Mouse (Mus musculus): Measurements from ENCODE around the gene Sipa1l1. TPM values are rescaled to one million over a fixed set of nuclear protein-coding genes. Genes with fewer than 3 reads are reported as not detected.

Gene Sipa1l1
- polyA plus RNA-seq, 1 experiment = 17.2 TPM

DNA sequence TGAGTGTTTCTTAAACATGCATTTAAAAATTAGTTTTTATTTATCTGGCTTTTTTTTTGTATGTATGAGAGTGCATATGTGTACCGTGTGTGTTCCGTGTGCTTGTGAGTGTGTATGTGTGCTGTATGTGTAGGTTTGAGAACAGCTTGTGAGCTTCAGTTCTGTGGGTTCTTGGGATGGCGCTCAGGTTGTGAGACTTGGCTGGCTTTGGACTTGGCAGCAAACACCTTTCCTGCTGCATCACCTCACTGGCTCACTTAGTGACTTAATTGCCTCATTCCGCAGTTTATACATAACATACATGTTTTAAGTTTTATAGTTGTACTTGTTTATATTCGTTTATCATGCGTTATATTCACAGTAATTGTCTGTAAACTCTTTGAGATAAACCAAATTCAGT, 35.0 kb downstream of the Sipa1l1 start:
- TF ChIP-seq CTCF (IDR thresholded peaks at IDR 0.05; ENCODE audit: low read depth, low read length) (no peak), POLR2A (IDR thresholded peaks at IDR 0.05; ENCODE audit: borderline replicate concordance, low read depth, low read length) (no peak)
- H3K4me1 ChIP-seq (ENCODE audit: control insufficient read depth, insufficient read depth, low read length) = peaks cover 9% of the 10 kb centered on the region
- H3K4me3 ChIP-seq (ENCODE audit: insufficient read depth, low read length) = no peak overlapping the region
- no peak overlapping the region for H3K27ac ChIP-seq (ENCODE audit: insufficient read depth, low read depth, low read length)

DNA sequence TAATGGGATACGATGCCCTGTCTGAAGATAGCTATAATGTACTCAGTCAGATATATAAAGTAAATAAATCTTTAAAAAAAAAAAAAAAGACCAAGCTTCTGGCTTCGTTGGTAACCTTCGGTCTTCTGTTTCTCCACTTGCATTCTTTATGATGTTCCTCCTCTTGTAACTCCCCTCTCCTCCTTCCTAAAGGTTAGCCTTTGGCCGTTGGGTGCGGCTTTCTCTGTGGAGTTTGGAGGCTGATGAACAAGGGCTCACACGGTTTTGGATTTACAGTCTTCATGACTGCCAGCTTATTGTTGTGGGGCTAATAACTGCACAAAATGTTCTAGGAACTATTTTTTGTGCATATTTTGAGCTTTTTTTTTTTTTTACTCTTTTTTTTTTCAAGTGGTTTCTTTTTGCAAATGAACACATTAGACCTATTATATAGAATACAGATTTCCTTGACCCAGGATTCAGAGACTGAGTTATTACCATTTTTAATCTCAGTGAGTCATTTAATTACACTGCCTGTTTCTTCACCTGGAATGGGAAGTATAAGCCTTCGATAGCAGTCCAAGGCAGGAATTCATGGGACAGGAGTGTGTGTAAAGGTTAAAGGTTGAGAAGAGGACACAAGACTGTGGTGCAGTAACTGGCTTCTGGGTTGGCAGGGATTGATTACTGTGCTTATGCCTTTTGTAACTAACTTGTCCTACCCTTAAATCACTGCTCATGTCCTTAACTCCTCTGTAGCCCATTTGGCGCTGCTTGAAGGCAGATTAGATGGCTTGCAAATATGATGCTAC, 37.9 kb downstream of the Sipa1l1 start:
- TF ChIP-seq CTCF (IDR thresholded peaks at IDR 0.05; ENCODE audit: low read depth, low read length) = no peak
- Histone ChIP-seq H3K4me3 (ENCODE audit: insufficient read depth, low read length) (no peak overlapping the region), H3K4me1 (ENCODE audit: control insufficient read depth, insufficient read depth, low read length) (peaks cover 9% of the 10 kb centered on the region), H3K27ac (ENCODE audit: insufficient read depth, low read depth, low read length) (no peak overlapping the region)

DNA sequence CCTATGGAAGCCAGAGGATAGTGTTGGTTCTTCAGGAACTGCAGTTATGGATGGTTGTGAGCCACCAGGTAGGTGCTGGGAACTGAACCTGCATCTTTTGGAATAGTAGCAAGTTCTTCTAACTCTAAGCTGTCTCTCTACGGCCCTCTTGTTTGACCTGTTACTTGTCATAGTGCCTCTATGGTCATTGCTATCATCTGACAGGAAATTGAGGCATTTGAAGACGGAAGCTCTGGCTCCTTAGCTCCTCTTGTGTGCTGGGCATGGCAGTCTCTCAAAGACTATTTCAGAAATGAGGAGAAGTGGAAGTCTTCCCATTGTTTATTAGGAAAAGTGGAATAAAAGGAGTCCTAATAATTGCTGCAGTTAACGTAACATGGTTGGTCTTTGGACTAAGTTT, 38.9 kb downstream of the Sipa1l1 start:
- Histone ChIP-seq H3K4me1 (ENCODE audit: control insufficient read depth, insufficient read depth, low read length) (peaks cover 9% of the 10 kb centered on the region), H3K4me3 (ENCODE audit: insufficient read depth, low read length) (no peak overlapping the region), H3K27ac (ENCODE audit: insufficient read depth, low read depth, low read length) (no peak overlapping the region)
- no peak for TF ChIP-seq POLR2A (IDR thresholded peaks at IDR 0.05; ENCODE audit: borderline replicate concordance, low read depth, low read length)
- no peak for TF ChIP-seq CTCF (IDR thresholded peaks at IDR 0.05; ENCODE audit: low read depth, low read length)

DNA sequence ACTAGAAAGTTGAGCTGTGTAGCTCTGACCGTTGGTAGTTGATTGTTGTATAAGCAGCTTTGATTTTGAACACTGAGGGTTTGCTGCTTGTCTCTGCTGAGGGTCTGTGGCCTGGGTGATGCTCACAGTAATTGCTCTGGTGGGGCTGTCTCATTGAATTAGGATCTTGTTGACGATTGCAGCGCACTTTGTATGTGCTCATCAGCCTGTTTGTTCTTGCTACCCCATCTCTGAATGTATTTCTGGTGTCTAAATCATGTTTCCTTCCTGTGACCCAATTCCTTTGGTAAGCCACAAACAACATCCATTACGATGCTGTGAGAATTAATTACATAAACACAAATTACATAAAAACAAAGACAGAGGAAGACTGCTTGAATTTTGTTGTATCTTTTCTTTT, 39.5 kb downstream of the Sipa1l1 start:
- TF ChIP-seq CTCF (IDR thresholded peaks at IDR 0.05; ENCODE audit: low read depth, low read length) (no peak), POLR2A (IDR thresholded peaks at IDR 0.05; ENCODE audit: borderline replicate concordance, low read depth, low read length) (no peak)
- peaks cover 9% of the 10 kb centered on the region for H3K4me1 ChIP-seq (ENCODE audit: control insufficient read depth, insufficient read depth, low read length)
- no peak overlapping the region for H3K27ac ChIP-seq (ENCODE audit: insufficient read depth, low read depth, low read length)
- no peak overlapping the region for H3K4me3 ChIP-seq (ENCODE audit: insufficient read depth, low read length)

DNA sequence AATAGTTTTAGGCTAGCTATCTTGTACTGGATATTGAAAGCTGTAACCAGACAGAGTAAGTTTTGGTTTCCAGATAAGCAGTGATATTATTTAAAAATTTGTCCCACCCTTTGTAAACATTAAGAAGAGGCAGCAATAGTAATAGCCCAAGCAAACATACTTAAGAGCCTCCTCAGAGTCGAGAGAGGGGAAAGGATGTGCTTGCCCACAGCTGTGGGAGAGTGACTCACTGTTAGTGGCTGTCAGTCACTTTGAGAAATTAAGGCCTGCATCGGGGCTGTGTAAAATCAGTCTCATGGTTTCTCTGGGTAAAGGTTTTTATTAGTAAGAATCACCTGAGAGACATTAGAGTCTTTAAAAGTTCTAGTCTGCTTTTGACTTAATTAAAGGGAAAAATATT, 40.6 kb downstream of the Sipa1l1 start:
- no peak for TF ChIP-seq CTCF (IDR thresholded peaks at IDR 0.05; ENCODE audit: low read depth, low read length)
- no peak for TF ChIP-seq POLR2A (IDR thresholded peaks at IDR 0.05; ENCODE audit: borderline replicate concordance, low read depth, low read length)
- Histone ChIP-seq H3K4me1 (ENCODE audit: control insufficient read depth, insufficient read depth, low read length) (peaks cover 9% of the 10 kb centered on the region), H3K4me3 (ENCODE audit: insufficient read depth, low read length) (no peak overlapping the region), H3K27ac (ENCODE audit: insufficient read depth, low read depth, low read length) (no peak overlapping the region)

DNA sequence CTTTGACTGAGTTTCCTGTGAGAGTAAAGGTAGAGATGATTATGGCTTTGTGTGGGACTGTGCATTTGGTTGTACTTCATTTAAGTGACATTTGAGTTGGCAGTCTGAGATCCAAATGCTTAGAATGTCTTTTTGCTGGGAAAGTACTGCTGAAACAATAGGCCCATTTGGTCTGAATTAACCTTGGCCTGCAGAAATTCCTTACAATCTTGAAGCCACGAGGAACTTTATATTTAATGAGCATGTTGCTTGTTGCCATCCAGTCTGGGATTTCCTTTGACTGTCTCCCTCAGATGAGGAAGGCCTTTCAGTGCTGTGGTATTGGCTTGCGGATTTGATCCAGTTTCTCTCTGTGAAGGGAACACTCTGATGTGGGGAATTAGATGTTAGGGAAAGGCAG, 43.9 kb downstream of the Sipa1l1 start:
- H3K27ac ChIP-seq (ENCODE audit: insufficient read depth, low read depth, low read length) = no peak overlapping the region
- H3K4me1 ChIP-seq (ENCODE audit: control insufficient read depth, insufficient read depth, low read length) = peaks cover 4% of the 10 kb centered on the region
- TF ChIP-seq POLR2A (IDR thresholded peaks at IDR 0.05; ENCODE audit: borderline replicate concordance, low read depth, low read length) = no peak
- no peak for TF ChIP-seq CTCF (IDR thresholded peaks at IDR 0.05; ENCODE audit: low read depth, low read length)
- no peak overlapping the region for H3K4me3 ChIP-seq (ENCODE audit: insufficient read depth, low read length)

DNA sequence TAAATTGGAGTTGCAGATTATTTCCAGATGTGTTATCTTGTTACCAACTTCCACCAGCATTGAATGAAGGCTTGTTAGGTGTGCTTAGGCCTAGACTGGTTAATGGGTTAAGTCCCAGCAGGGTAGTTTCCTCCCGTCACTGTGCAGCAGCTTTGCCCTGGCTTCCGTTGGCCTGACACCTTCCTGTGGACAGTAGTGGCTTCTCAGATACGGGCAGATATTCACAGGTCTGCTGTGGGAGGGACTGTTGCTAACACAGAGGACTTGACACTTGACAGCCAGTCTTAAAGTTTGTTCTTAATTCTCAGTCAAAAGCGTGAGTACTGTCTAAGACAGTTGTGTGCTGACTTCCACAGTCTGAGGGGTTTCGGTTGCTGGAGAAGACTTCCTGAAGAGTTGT, 45.8 kb downstream of the Sipa1l1 start:
- Histone ChIP-seq H3K4me3 (ENCODE audit: insufficient read depth, low read length) (no peak overlapping the region), H3K27ac (ENCODE audit: insufficient read depth, low read depth, low read length) (no peak overlapping the region), H3K4me1 (ENCODE audit: control insufficient read depth, insufficient read depth, low read length) (no peaks in the 10 kb centered on the region)
- TF ChIP-seq CTCF (IDR thresholded peaks at IDR 0.05; ENCODE audit: low read depth, low read length) = no peak
- TF ChIP-seq POLR2A (IDR thresholded peaks at IDR 0.05; ENCODE audit: borderline replicate concordance, low read depth, low read length) = no peak

DNA sequence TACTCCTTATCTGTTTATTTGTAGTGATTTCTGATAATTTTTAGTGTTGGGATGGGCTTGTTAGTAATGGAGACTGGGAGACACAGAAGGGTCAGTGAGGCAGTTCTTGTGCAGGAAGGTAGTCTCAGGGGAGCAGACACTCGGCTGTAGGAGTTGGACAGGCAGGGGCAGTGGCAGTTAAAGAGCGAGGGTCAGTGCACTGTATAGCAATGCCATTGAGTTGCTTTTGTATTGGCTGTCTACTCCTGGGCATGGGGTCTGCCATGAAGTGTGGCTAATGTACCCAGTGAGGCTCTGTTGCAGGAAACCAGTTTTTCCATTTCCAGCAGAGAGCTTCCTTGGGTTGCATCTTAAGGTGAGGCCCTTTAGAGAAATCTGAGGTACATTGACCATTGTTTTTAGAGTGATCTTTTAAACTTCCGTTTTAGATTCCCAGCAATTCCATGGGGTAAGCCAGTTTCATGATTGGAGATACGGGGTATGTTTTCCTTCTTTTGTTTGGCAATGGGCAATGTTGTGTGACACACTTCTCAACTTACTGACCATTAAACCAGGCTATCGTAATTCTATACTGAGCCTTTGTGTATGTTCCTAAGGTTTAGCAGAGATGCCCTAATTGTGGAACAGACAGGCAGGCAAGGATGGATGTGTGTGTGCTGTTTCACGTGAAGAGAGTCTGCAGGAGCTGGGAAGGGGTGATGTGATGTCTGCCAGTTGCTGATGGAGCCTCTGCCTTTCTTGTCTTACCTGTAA, 47.9 kb downstream of the Sipa1l1 start:
- Histone ChIP-seq H3K4me3 (ENCODE audit: insufficient read depth, low read length) (no peak overlapping the region), H3K4me1 (ENCODE audit: control insufficient read depth, insufficient read depth, low read length) (0 out of 2 replicates have a peak, but pooled peaks cover 2% of the 10 kb centered on the region), H3K27ac (ENCODE audit: insufficient read depth, low read depth, low read length) (no peak overlapping the region)
- TF ChIP-seq POLR2A (IDR thresholded peaks at IDR 0.05; ENCODE audit: borderline replicate concordance, low read depth, low read length) = no peak

DNA sequence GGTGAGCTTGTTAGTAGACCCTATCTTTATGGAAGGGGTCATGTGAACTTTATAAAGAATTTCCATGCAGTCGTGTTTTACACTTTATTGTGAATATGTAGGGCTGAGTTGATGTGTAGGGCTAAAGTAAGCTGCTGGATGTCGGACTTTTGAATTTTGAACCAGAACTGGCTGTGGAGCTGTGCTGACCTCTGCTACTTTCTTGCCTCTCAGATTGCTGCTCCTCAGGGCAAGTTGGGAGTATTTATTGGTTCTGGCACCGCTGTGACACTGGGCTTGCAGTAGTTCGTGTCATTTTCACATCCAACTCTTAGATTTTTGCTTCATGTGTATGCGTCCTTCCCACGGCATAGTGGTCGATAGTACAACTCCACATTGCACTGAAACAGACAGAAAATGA, 49.1 kb downstream of the Sipa1l1 start:
- Histone ChIP-seq H3K4me1 (ENCODE audit: control insufficient read depth, insufficient read depth, low read length) (peaks cover 6% of the 10 kb centered on the region), H3K27ac (ENCODE audit: insufficient read depth, low read depth, low read length) (no peak overlapping the region), H3K4me3 (ENCODE audit: insufficient read depth, low read length) (no peak overlapping the region)
- no peak for TF ChIP-seq POLR2A (IDR thresholded peaks at IDR 0.05; ENCODE audit: borderline replicate concordance, low read depth, low read length)
- TF ChIP-seq CTCF (IDR thresholded peaks at IDR 0.05; ENCODE audit: low read depth, low read length) = no peak

DNA sequence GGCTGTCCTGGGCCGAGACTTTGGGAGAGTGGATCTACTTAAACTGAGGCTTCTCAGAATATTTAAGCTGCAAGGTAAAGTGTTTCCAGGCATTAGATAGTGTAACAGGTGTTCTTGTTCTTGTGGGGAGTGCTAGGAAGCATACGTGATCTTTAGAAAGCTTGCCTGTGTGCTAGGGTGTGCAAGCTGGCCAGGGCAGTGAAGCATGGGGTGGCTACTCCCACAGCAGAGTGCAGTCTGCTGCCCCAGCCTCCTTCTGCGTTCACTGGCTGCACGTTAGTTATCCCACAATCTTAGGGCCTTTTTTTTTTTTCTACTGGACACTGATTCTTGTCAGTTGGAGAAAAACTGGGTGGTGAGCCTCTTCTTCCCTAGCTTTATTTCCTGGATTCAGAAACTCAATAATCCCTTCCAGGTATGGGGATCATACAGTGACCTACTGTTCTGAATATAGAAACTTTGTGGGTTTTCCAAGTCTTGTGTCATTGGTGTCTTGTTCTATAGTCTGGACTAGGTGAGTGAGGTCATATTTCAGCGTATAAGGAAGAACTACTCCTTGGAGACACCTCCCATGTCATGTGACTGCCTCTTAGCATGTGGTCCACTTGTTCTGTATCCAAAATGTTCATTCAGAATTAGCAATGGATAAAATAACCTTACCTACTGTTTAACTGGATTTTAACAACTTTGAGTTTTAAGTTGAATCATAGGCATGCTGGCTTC, 51.4 kb downstream of the Sipa1l1 start:
- TF ChIP-seq POLR2A (IDR thresholded peaks at IDR 0.05; ENCODE audit: borderline replicate concordance, low read depth, low read length) (no peak), CTCF (IDR thresholded peaks at IDR 0.05; ENCODE audit: low read depth, low read length) (no peak)
- H3K4me3 ChIP-seq (ENCODE audit: insufficient read depth, low read length) = no peak overlapping the region
- H3K4me1 ChIP-seq (ENCODE audit: control insufficient read depth, insufficient read depth, low read length) = peaks cover 27% of the 10 kb centered on the region
- no peak overlapping the region for H3K27ac ChIP-seq (ENCODE audit: insufficient read depth, low read depth, low read length)

Data from bone marrow macrophage, adult 2 months (primary cell).